Mouse (Mus musculus): ENCODE measurements around the gene Ctdsp2.

The Ctdsp2 gene

DNA sequence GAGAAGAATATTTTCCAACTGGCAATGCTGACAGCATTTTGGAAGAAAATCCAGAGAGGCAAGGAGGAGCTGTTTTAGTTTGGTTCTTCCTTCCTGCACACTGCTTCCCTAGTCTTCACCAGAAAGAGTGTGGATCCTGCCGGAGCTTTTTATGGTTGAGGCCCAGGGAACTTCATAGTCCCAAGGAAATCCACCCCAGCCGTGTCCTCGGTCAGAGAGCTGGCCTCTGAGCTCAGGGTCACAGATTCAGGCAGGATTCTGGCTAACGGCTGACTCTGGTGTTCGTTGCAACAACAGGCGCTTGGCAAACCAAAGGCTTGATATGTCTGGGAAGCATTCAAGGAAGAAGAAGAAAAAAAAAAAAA lies 15.6 kb upstream of the Ctdsp2 start:
- no peak for DNase-seq (ENCODE audit: low spot score)

DNA sequence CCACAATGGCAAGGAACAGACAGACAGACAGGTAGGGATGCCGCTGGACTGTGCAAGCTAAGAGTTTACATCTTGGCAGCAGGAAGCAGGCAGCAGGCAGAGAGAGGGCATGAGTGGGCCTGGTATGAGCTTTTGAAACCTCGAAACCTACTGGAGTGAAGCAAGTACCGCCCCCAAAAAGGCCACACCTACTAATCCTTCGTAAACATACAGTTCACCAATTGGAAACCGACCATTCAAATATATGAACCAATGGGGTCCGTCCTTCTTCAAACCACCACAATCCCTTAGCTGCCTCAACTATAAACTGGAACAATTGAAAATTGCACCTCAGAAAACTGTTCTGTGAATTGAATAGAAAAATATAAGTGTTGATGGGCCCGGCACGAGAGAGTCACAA lies 14.7 kb upstream of the Ctdsp2 start:
- no peak for DNase-seq (ENCODE audit: low spot score)

DNA sequence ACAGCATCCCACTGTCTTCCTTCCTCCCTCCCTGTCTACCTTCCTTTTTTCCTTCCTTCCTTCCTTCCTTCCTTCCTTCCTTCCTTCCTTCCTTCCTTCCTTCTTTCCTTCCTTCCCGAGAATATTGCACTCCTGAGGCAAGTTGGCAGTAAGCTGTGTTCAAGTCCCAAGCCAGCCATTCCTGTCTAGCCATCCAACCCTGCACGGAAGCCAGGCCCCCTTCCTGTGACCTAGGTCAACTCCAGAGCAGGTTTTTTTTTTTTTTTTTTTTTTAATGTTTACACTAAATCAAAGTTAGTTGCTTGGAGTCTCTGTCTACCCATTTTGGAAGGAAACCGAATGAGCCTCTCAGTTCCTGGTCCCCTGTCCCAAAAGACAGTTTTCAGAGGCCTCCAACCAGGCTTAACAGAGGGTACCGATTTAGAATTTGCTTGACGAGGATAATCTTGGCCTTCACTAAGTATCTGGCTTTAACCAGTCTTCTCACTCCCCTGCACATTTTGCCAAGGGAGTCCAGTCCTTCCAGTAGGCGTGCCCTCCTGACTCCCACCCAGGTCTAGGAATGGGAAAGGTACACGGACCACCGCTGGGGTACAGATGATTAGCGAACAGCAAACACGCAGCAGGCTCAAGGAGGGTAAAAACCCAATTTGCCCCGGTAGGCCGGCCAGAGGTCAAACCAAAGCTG lies 7.0 kb upstream of the Ctdsp2 start:
- no peak for DNase-seq (ENCODE audit: low spot score)

- DNase-seq (ENCODE audit: low spot score) = no peak
Measured at GRCm38 (mm10) chr10:126972051-126972725, 6.3 kb upstream of the Ctdsp2 start.

- no peak for DNase-seq (ENCODE audit: low spot score)
Measured at GRCm38 (mm10) chr10:126972988-126973387, 5.5 kb upstream of the Ctdsp2 start.

DNA sequence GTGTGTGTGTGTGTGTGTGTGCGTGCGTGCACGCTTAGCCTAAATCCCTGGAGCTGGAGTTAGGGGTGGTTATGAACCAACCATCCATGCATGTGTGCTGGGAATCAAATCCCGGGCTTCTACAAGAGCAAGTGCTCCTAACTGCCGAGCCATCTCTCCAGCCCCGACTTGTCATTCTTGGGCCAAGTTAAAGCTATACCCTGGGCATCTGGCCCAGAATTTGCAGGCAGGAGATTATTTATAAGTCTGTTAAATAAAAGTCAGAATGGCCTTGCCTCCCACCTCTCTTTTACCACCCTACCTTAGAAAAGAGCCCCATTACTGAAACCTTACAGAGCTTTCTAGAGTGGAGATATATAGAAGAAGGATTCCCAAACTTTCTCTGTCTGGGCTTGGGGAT lies 2.8 kb upstream of the Ctdsp2 start:
- DNase-seq (ENCODE audit: low spot score) = no peak

- DNase-seq (ENCODE audit: low spot score) = no peak
Measured at GRCm38 (mm10) chr10:126977076-126977475, 1.4 kb upstream of the Ctdsp2 start.

GRCm38 (mm10) chr10:126979121-126979635 lies 661 bp downstream of the Ctdsp2 start:
- peak; percentile 26 for DNase-seq (ENCODE audit: low spot score)

GRCm38 (mm10) chr10:126979636-126980151 lies 1.2 kb downstream of the Ctdsp2 start:
- DNase-seq (ENCODE audit: low spot score) = peak; percentile 31

DNA sequence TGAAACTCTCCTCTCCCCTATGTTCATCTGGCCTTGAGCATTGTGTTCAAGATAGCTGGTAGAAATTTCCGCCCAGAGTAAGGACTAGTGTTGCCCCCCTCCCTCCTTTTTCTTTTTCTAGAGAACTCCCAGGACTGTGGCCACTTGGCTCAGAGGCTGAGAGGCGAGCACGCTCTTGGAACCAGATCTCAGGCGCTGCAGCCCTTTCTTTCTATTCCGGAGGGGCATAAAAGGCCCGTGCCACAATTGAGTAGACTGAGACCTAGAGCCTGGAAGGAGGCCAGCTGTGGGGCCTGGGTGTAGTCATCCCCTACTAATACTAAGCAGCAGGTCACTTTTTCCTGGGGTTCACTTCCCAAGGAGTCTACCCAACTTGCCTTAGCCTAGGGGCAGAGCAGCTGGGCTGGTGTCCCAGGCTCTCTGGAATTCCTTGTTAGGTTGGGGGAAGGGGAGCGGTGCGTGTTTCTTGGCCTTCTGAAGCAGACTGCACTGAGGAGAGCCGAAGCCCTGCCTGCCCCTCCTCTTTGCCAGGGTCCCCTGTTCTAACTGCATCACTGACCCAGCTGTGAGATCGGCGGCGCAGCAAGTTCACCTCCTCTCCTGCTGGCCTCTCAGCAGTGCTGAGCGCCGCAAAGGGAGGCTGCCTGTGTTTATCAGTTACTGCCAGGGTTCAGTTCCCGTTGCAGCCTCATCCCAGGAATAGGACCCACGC lies 1.9 kb downstream of the Ctdsp2 start:
- DNase-seq (ENCODE audit: low spot score) = no peak

GRCm38 (mm10) chr10:126980933-126981530 lies 2.5 kb downstream of the Ctdsp2 start:
- DNase-seq (ENCODE audit: low spot score) = no peak

- no peak for DNase-seq (ENCODE audit: low spot score)
Measured at GRCm38 (mm10) chr10:126981746-126982145, 3.2 kb downstream of the Ctdsp2 start.

- no peak for DNase-seq (ENCODE audit: low spot score)
Measured at GRCm38 (mm10) chr10:126983193-126983725, 4.7 kb downstream of the Ctdsp2 start.

DNA sequence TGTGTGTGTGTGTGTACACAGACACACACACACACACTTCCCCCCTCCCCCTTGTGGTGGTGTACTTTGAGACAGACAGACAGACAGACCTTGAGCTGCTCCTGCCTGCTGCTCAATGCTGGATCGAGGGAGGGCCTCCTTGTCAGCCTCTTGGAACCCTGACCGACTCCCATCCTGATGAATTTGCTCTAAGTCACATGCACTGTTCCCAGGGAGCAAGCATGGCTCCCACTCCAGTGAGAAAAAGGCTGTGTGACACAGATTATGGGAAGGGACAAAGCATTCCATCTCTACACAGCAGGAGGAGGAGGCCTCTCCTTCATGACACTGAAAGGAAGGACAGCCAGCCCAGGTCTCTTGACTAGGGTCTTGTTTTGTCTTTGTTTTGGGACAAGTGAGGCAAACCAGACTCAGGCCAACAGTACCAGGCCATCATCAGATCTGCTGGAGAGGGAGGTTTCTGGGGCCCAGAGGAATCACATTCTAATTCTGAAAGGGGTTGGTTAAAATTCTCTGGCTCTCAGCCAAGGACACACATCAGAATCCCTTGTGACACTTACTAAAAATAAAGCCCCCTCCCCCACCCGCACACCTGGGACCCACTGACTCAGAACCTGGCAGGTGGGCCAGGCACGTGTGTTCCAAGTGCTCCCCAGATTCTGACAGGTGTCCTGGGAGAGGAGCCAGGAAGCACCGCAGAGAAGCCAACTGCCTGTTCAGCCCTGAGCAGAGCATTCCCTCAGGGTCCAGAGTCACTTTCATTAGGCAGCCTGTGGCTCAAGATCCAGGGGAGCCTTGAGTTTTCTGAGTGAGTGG lies 5.9 kb downstream of the Ctdsp2 start:
- DNase-seq (ENCODE audit: low spot score) = no peak

DNA sequence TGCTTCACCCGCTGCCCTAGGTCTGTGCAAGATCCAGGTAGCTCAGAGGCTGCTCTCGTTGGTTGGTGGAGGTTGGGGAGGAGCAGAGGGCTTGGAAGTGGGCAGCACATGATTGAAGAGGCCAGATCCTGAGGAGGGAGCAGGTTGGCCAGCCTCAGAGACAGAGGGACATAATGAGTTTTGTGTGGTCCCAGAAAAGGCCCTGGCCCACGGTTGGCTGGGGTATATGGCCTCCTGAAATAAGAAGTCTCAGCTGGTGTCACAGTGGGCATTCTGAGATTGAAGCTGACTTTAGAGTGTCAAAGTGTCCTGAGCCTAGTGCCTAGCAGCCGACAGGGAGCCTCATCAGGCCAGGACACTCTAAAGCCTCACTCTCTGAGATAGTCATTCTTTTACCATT lies 6.6 kb downstream of the Ctdsp2 start:
- DNase-seq (ENCODE audit: low spot score) = no peak

DNA sequence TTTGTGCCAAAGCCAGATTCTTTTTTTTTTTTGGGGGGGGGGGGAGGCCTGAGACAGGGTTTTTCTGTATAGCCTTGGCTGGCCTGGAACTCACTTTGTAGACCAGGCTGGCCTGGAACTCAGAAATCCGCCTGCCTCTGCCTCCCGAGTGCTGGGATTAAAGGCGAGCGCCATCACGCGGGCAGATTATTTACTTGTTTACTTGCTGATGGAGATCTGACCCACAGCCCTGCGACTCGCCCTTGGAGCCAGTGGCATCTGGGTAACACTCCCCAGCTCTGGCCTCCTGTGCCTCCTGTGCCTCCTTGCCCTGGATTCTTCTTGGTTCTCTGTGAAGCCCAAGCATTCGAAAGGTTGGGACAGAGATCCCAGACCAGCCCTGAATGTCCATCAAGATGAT lies 7.1 kb downstream of the Ctdsp2 start:
- DNase-seq (ENCODE audit: low spot score) = no peak

- DNase-seq (ENCODE audit: low spot score) = no peak
Measured at GRCm38 (mm10) chr10:126986541-126986961, 8.0 kb downstream of the Ctdsp2 start.

DNA sequence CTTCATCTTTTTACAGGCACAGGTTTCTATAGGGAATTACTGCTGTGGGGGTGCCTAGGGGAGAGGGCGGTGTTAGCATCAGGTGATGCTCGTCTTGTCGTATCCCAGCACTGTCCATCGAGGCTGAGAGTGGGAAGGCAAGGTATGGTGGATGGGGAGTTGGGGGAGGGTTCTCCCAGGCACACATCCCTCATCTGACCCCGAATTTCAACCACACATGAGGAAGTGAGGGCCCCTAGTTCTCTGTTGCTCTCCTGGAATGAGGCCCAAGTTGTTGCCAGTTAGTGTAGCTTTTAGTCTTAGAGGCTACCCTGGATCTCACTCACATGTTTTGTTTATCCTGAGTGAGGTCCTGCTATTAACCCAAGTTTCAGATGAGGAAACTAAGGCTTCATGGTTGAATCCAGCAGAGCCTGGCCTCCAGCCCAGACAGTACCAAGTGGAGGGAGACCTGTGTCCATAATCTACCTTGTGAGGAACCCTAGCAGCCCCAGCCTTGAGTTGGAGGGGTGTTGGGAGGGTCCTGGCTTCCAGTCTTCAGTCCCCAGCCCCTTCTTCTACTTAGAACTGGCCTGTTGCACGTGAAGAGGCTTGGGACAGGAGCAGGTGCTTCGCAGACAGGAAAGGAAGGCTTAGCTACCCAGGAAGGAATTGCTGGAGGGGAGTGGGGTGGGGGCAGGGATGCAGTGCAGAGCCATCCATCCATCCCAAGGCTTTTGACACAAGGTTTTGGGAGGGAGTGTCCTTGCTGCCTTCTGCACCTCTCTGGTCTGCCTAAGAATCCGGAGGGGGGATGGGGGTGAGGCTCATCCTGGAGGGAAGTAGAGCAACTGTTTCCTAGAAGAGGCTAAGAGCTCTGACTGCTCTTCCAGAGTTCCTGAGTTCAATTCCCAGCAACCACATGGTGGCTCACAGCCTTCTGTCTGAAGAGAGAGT lies 8.9 kb downstream of the Ctdsp2 start:
- DNase-seq (ENCODE audit: low spot score) = no peak

- DNase-seq (ENCODE audit: low spot score) = no peak
Measured at GRCm38 (mm10) chr10:126988513-126989165, 10.1 kb downstream of the Ctdsp2 start.

Data from T-cell, adult 2 months (primary cell).